Mouse (Mus musculus): ENCODE measurements around the gene Acbd4. TPM values are rescaled to one million over a fixed set of nuclear protein-coding genes. Genes with fewer than 3 reads are reported as not detected.
A peak's percentile ranks its signal among the peaks of the same experiment; 100 is the strongest.

Gene Acbd4
- 60.6 and 60.9 TPM in 2 replicates for polyA plus RNA-seq (2015; fragmentation: Nextera tagmentation; extraction: Ambion mirVana)

DNA sequence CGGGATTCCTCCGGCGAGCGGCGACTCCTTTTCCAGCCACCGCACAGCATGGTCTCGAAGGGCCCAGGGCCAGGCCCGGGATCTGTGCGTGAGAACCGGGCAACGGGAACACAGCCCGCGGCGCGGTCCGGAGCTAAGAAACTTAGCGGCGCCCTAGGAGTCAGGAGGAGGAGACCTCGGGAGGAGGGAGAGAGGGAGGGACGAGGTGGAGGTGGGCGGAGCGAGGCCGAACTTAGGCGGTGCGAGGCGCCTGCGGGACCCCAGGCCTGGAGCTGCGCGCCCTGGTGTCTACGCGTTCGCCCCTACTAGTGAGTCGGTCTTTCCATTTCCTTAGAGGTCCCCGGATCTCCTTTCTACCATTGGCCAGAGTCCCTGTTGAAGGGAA, at the start of gene Acbd4, which contains the start of gene Plcd3:
Acbd4 (plus strand) TSS at position 202 of the 385 bp plus-strand sequence.
Plcd3 (minus strand) TSS at position 178 of the 385 bp plus-strand sequence.
- 0 out of 2 replicates have a peak, but pooled peaks have one; percentile 7 for ATAC-seq (ENCODE audit: insufficient read depth)
- Histone ChIP-seq H3K4me3 (replicated peaks) (peak within 1 kb of the TSS; percentile 70), H3K27me3 (peaks cover 55% of the 10 kb centered on the region), H3K36me3 (replicated peaks) (peaks cover 18% of the 10 kb centered on the region), H3K9ac (peak within 1 kb of the TSS; percentile 54), H3K4me1 (replicated peaks) (peaks cover 52% of the 10 kb centered on the region), H3K27ac (replicated peaks) (peak within 1 kb of the TSS; percentile 72), H3K4me2 (peak within 1 kb of the TSS; percentile 84), H3K9me3 (replicated peaks) (no peaks in the 10 kb centered on the region)
- WGBS (ENCODE audit: insufficient replicate concordance), result under 1% methylated on average over 34 of the region's 34 CpGs

- H3K27ac ChIP-seq (replicated peaks), result no peak overlapping the region
- H3K4me3 ChIP-seq (replicated peaks), result no peak overlapping the region
- WGBS (ENCODE audit: insufficient replicate concordance), result 86% methylated on average over 6 of the region's 6 CpGs
- no peaks in the 10 kb centered on the region for H3K27me3 ChIP-seq
- H3K4me2 ChIP-seq, result no peak overlapping the region
- H3K4me1 ChIP-seq (replicated peaks), result no peaks in the 10 kb centered on the region; the same call in 1 of the 2 replicates
- no peaks in the 10 kb centered on the region for H3K9me3 ChIP-seq (replicated peaks)
- no peak overlapping the region for H3K9ac ChIP-seq
- H3K36me3 ChIP-seq (replicated peaks), result peaks cover 79% of the 10 kb centered on the region
- no peak for ATAC-seq (ENCODE audit: insufficient read depth)
Observed at GRCm38 (mm10) chr11:103052078-103052477, 49.4 kb upstream of the Acbd4 start.

GRCm38 (mm10) chr11:103053191-103054076, 48.0 kb upstream of the Acbd4 start:
- Histone ChIP-seq H3K27me3 (no peaks in the 10 kb centered on the region), H3K9me3 (replicated peaks) (no peaks in the 10 kb centered on the region), H3K4me3 (replicated peaks) (no peak overlapping the region), H3K4me2 (no peak overlapping the region), H3K36me3 (replicated peaks) (peaks cover 85% of the 10 kb centered on the region), H3K4me1 (replicated peaks) (no peaks in the 10 kb centered on the region; the same call in 1 of the 2 replicates), H3K27ac (replicated peaks) (no peak overlapping the region), H3K9ac (no peak overlapping the region)
- no peak for ATAC-seq (ENCODE audit: insufficient read depth)
- 82% methylated on average over 18 of the region's 18 CpGs for WGBS (ENCODE audit: insufficient replicate concordance)

GRCm38 (mm10) chr11:103054798-103055197, 46.7 kb upstream of the Acbd4 start:
- ATAC-seq (ENCODE audit: insufficient read depth), result no peak
- H3K4me1 ChIP-seq (replicated peaks), result no peaks in the 10 kb centered on the region; the same call in 1 of the 2 replicates
- H3K9me3 ChIP-seq (replicated peaks), result no peaks in the 10 kb centered on the region
- no peak overlapping the region for H3K9ac ChIP-seq
- no peaks in the 10 kb centered on the region for H3K27me3 ChIP-seq
- no peak overlapping the region for H3K27ac ChIP-seq (replicated peaks)
- peaks cover 95% of the 10 kb centered on the region for H3K36me3 ChIP-seq (replicated peaks)
- WGBS (ENCODE audit: insufficient replicate concordance), result 50% methylated on average over 6 of the region's 6 CpGs
- no peak overlapping the region for H3K4me3 ChIP-seq (replicated peaks)
- no peak overlapping the region for H3K4me2 ChIP-seq

DNA sequence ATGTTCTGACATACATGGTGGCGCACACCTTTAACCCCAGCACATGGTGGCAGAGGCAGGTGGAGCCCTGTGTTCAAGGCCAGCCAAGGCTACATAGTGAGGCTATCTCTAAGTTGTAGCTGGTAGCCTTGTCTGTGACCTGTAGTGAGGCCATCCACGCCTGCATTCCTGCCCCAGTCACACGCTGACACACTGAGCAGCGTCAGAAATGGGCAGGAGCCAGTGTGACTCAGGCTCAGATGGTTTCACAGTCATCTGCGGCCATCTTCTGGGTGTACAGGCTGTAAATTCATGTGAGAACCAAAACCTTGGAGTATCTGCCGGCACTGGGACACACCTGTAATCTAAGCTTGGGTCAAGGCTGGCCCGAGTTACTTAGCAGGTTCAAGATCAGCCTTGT, 44.8 kb upstream of the Acbd4 start:
- no peak overlapping the region for H3K27ac ChIP-seq (replicated peaks)
- H3K9me3 ChIP-seq (replicated peaks), result no peaks in the 10 kb centered on the region
- no peak overlapping the region for H3K4me3 ChIP-seq (replicated peaks)
- H3K4me1 ChIP-seq (replicated peaks), result no peaks in the 10 kb centered on the region
- H3K4me2 ChIP-seq, result no peak overlapping the region
- H3K27me3 ChIP-seq, result no peaks in the 10 kb centered on the region
- WGBS (ENCODE audit: insufficient replicate concordance), result 89% methylated on average over 7 of the region's 7 CpGs
- peaks cover 94% of the 10 kb centered on the region for H3K36me3 ChIP-seq (replicated peaks)
- no peak overlapping the region for H3K9ac ChIP-seq
- no peak for ATAC-seq (ENCODE audit: insufficient read depth)

GRCm38 (mm10) chr11:103058499-103059085, 42.9 kb upstream of the Acbd4 start:
- Histone ChIP-seq H3K4me1 (replicated peaks) (no peaks in the 10 kb centered on the region), H3K9ac (no peak overlapping the region), H3K27me3 (no peaks in the 10 kb centered on the region), H3K36me3 (replicated peaks) (peaks cover 88% of the 10 kb centered on the region), H3K27ac (replicated peaks) (no peak overlapping the region), H3K9me3 (replicated peaks) (no peaks in the 10 kb centered on the region), H3K4me3 (replicated peaks) (no peak overlapping the region), H3K4me2 (no peak overlapping the region)
- WGBS (ENCODE audit: insufficient replicate concordance), result 65% methylated on average over 3 of the region's 3 CpGs
- no peak for ATAC-seq (ENCODE audit: insufficient read depth)

- 87% methylated on average over 14 of the region's 14 CpGs for WGBS (ENCODE audit: insufficient replicate concordance)
- Histone ChIP-seq H3K27me3 (no peaks in the 10 kb centered on the region), H3K27ac (replicated peaks) (no peak overlapping the region), H3K36me3 (replicated peaks) (peaks cover 83% of the 10 kb centered on the region), H3K4me2 (no peak overlapping the region), H3K4me1 (replicated peaks) (no peaks in the 10 kb centered on the region), H3K9me3 (replicated peaks) (no peaks in the 10 kb centered on the region), H3K4me3 (replicated peaks) (no peak overlapping the region), H3K9ac (no peak overlapping the region)
- no peak for ATAC-seq (ENCODE audit: insufficient read depth)
Observed at GRCm38 (mm10) chr11:103066191-103067050, 35.1 kb upstream of the Acbd4 start.

- Histone ChIP-seq H3K9me3 (replicated peaks) (no peaks in the 10 kb centered on the region), H3K36me3 (replicated peaks) (peaks cover 77% of the 10 kb centered on the region), H3K27ac (replicated peaks) (no peak overlapping the region), H3K27me3 (no peaks in the 10 kb centered on the region), H3K9ac (no peak overlapping the region), H3K4me3 (replicated peaks) (no peak overlapping the region), H3K4me2 (no peak overlapping the region), H3K4me1 (replicated peaks) (no peaks in the 10 kb centered on the region)
- WGBS (ENCODE audit: insufficient replicate concordance), result 92% methylated on average over 6 of the region's 6 CpGs
- no peak for ATAC-seq (ENCODE audit: insufficient read depth)
Observed at GRCm38 (mm10) chr11:103067051-103067361, 34.5 kb upstream of the Acbd4 start.

GRCm38 (mm10) chr11:103067457-103068001, 34.0 kb upstream of the Acbd4 start:
- Histone ChIP-seq H3K36me3 (replicated peaks) (peaks cover 76% of the 10 kb centered on the region), H3K9me3 (replicated peaks) (no peaks in the 10 kb centered on the region), H3K4me3 (replicated peaks) (no peak overlapping the region), H3K9ac (no peak overlapping the region), H3K27me3 (no peaks in the 10 kb centered on the region), H3K4me1 (replicated peaks) (no peaks in the 10 kb centered on the region), H3K4me2 (no peak overlapping the region), H3K27ac (replicated peaks) (no peak overlapping the region)
- ATAC-seq (ENCODE audit: insufficient read depth), result no peak
- 77% methylated on average over 8 of the region's 8 CpGs for whole genome bisulfite sequencing (ENCODE audit: insufficient replicate concordance)

DNA sequence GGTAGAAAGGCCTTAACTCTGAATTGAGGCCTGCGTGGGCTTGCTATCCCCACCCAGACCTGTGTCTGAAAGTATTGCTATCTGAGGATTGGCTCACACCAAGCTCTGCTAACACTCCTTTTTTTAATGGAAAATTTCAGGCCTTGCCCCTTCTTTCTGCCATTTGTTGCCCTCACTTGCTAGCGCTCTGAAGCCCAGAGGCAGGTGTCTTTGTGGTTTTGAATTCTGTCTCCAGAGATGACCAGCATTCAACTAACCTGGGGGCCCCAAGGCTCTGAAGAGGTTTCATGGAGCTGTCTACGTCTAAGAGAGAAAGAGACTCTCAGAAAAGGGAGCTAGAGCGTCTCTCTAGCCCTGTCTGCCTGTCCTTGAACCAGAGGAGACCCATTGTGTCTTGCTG, 33.2 kb upstream of the Acbd4 start:
- no peaks in the 10 kb centered on the region for H3K27me3 ChIP-seq
- ATAC-seq (ENCODE audit: insufficient read depth), result no peak
- 81% methylated on average over 4 of the region's 4 CpGs for WGBS (ENCODE audit: insufficient replicate concordance)
- no peak overlapping the region for H3K4me3 ChIP-seq (replicated peaks)
- H3K9me3 ChIP-seq (replicated peaks), result no peaks in the 10 kb centered on the region
- no peak overlapping the region for H3K4me2 ChIP-seq
- H3K27ac ChIP-seq (replicated peaks), result no peak overlapping the region
- H3K9ac ChIP-seq, result no peak overlapping the region
- peaks cover 71% of the 10 kb centered on the region for H3K36me3 ChIP-seq (replicated peaks)
- no peaks in the 10 kb centered on the region for H3K4me1 ChIP-seq (replicated peaks)
